Mouse (Mus musculus) intestine, embryonic 16.5 days (tissue): ENCODE data around the gene Vip. TPM values are rescaled to one million over a fixed set of nuclear protein-coding genes. Genes with fewer than 3 reads are reported as not detected.

Source experiments
- ATAC-seq: fragments of 200-750 bp; cut with Nextera tagmentation; 2 replicates; pipeline ENCODE4 v1.8.0; 2017; ENCODE audit warnings: moderate TSS enrichment, moderate library complexity
- H3K27ac ChIP-seq: fragments of 300-500 bp; sonication (generic); 2 replicates; pipeline ENCODE4 v1.5.1; 2014; ENCODE audit warnings: mild to moderate bottlenecking, low read length
- H3K27me3 ChIP-seq: fragments of 300-500 bp; sonication (generic); replicated peaks from 2 replicates; pipeline ENCODE4 v1.6.1; 2014; ENCODE audit warnings: low read length, control low read depth, mixed read lengths; ENCODE audit not compliant: control insufficient read depth, insufficient read depth
- H3K36me3 ChIP-seq: fragments of 300-500 bp; sonication (generic); 2 replicates; pipeline ENCODE4 v1.6.1; 2014; ENCODE audit warnings: low read length, control low read depth; ENCODE audit not compliant: control insufficient read depth, insufficient read depth
- H3K4me1 ChIP-seq: fragments of 300-500 bp; sonication (generic); 2 replicates; pipeline ENCODE4 v1.6.1; 2014; ENCODE audit warnings: low read length, control low read depth, mixed read lengths; ENCODE audit not compliant: control insufficient read depth, insufficient read depth
- H3K4me2 ChIP-seq: fragments of 300-500 bp; sonication (generic); 2 replicates; pipeline ENCODE4 v1.6.1; 2014; ENCODE audit warnings: low read depth, low read length, control low read depth
- H3K4me3 ChIP-seq: fragments of 300-500 bp; sonication (generic); 2 replicates; pipeline ENCODE4 v1.5.1; 2014; ENCODE audit warnings: mild to moderate bottlenecking, low read length
- H3K9ac ChIP-seq: fragments of 300-500 bp; sonication (generic); 2 replicates; pipeline ENCODE4 v1.6.1; 2014; ENCODE audit warnings: low read depth, low read length
- H3K9me3 ChIP-seq: fragments of 300-500 bp; sonication (generic); 2 replicates; pipeline ENCODE4 v1.6.1; 2016; ENCODE audit warnings: low read length, control low read depth; ENCODE audit not compliant: control insufficient read depth
- WGBS: fragments of 180-500 bp; shearing (Covaris S2); extraction: QIAGEN DNeasy Blood & Tissue Kit; methylation state at CpG from one replicate; pipeline ENCODE4 v1.1.7; 2014; 5-methylcytosine and 5-hydroxymethylcytosine counted together
- polyA plus RNA-seq: library from polyadenylated mRNA; unstranded; fragments of >200 nt; fragmentation: Nextera tagmentation; extraction: Ambion mirVana; gene quantifications from 2 replicates; pipeline ENCODE4 v1.2.1, GENCODE M21; 2015

Vip gene
- polyA plus RNA-seq, 1 experiment from 2014 or later = 22.8 TPM

- no peak overlapping the region for H3K4me3 ChIP-seq
- ATAC-seq = no peak
- H3K27ac ChIP-seq = no peak overlapping the region
- H3K4me1 ChIP-seq = no peaks in the 10 kb centered on the region
- no peaks in the 10 kb centered on the region for H3K27me3 ChIP-seq
- WGBS = 80% methylated on average over 13 of the region's 13 CpGs
- no peaks in the 10 kb centered on the region for H3K36me3 ChIP-seq
- H3K9ac ChIP-seq = no peak overlapping the region
- no peak overlapping the region for H3K4me2 ChIP-seq
- H3K9me3 ChIP-seq = no peaks in the 10 kb centered on the region
Observed at GRCm38 (mm10) chr10:5615186-5616040, 23.6 kb upstream of the Vip start.

- Histone ChIP-seq H3K36me3 (no peaks in the 10 kb centered on the region), H3K4me3 (no peak overlapping the region), H3K9me3 (no peaks in the 10 kb centered on the region), H3K27ac (no peak overlapping the region), H3K9ac (no peak overlapping the region), H3K27me3 (no peaks in the 10 kb centered on the region), H3K4me1 (no peaks in the 10 kb centered on the region), H3K4me2 (no peak overlapping the region)
- whole genome bisulfite sequencing = 65% methylated on average over 5 of the region's 5 CpGs
- no peak for ATAC-seq
Observed at GRCm38 (mm10) chr10:5626268-5626667, 12.8 kb upstream of the Vip start.

- H3K4me2 ChIP-seq = no peak overlapping the region
- no peak overlapping the region for H3K9ac ChIP-seq
- H3K4me1 ChIP-seq = no peaks in the 10 kb centered on the region
- H3K27me3 ChIP-seq = no peaks in the 10 kb centered on the region
- no peak overlapping the region for H3K4me3 ChIP-seq
- ATAC-seq = no peak
- no peaks in the 10 kb centered on the region for H3K36me3 ChIP-seq
- H3K9me3 ChIP-seq = no peaks in the 10 kb centered on the region
- no peak overlapping the region for H3K27ac ChIP-seq
- 69% methylated on average over 4 of the region's 4 CpGs for WGBS
Observed at GRCm38 (mm10) chr10:5633672-5634200, 5.3 kb upstream of the Vip start.

- ATAC-seq = no peak
Observed at GRCm38 (mm10) chr10:5634336-5634735, 4.7 kb upstream of the Vip start.

GRCm38 (mm10) chr10:5637322-5637721 lies 1.7 kb upstream of the Vip start:
- Histone ChIP-seq H3K36me3 (no peaks in the 10 kb centered on the region), H3K9ac (no peak overlapping the region), H3K4me1 (no peaks in the 10 kb centered on the region), H3K27me3 (no peaks in the 10 kb centered on the region), H3K27ac (no peak overlapping the region), H3K4me3 (no peak overlapping the region), H3K9me3 (no peaks in the 10 kb centered on the region), H3K4me2 (no peak overlapping the region)
- no peak for ATAC-seq
- WGBS = 74% methylated on average over 4 of the region's 4 CpGs

More at GRCm38 (mm10) chr10:5634336-5634735, 4.7 kb upstream of the Vip start:
- no peaks in the 10 kb centered on the region for H3K27me3 ChIP-seq
- WGBS = 22% methylated on average over 1 of the region's 1 CpGs
- no peak overlapping the region for H3K4me2 ChIP-seq
- no peaks in the 10 kb centered on the region for H3K9me3 ChIP-seq
- no peaks in the 10 kb centered on the region for H3K36me3 ChIP-seq
- no peak overlapping the region for H3K4me3 ChIP-seq
- H3K27ac ChIP-seq = no peak overlapping the region
- no peak overlapping the region for H3K9ac ChIP-seq
- no peaks in the 10 kb centered on the region for H3K4me1 ChIP-seq

GRCm38 (mm10) chr10:5681275-5681674 lies 42.3 kb downstream of the Vip start:
- no peaks in the 10 kb centered on the region for H3K27me3 ChIP-seq
- WGBS = 65% methylated on average over 2 of the region's 2 CpGs

GRCm38 (mm10) chr10:5685608-5686007 lies 46.6 kb downstream of the Vip start:
- Histone ChIP-seq H3K9me3 (no peaks in the 10 kb centered on the region), H3K4me3 (no peak overlapping the region), H3K27me3 (no peaks in the 10 kb centered on the region), H3K27ac (no peak overlapping the region), H3K4me2 (no peak overlapping the region), H3K9ac (no peak overlapping the region), H3K36me3 (no peaks in the 10 kb centered on the region), H3K4me1 (no peaks in the 10 kb centered on the region)
- no peak for ATAC-seq
- WGBS = 29% methylated on average over 6 of the region's 6 CpGs

More at GRCm38 (mm10) chr10:5681275-5681674, 42.3 kb downstream of the Vip start:
- H3K4me1 ChIP-seq = no peaks in the 10 kb centered on the region
- ATAC-seq = no peak
- H3K4me3 ChIP-seq = no peak overlapping the region
- H3K27ac ChIP-seq = no peak overlapping the region
- H3K36me3 ChIP-seq = no peaks in the 10 kb centered on the region
- H3K9me3 ChIP-seq = no peaks in the 10 kb centered on the region
- H3K4me2 ChIP-seq = no peak overlapping the region
- H3K9ac ChIP-seq = no peak overlapping the region

- no peak overlapping the region for H3K4me3 ChIP-seq
- no peak for ATAC-seq
- WGBS = 47% methylated on average over 1 of the region's 1 CpGs
Observed at GRCm38 (mm10) chr10:5694351-5694750, 55.3 kb downstream of the Vip start.

More at GRCm38 (mm10) chr10:5694351-5694750, 55.3 kb downstream of the Vip start:
- no peak overlapping the region for H3K4me2 ChIP-seq
- H3K9me3 ChIP-seq = no peaks in the 10 kb centered on the region
- no peaks in the 10 kb centered on the region for H3K4me1 ChIP-seq
- H3K9ac ChIP-seq = no peak overlapping the region
- H3K36me3 ChIP-seq = no peaks in the 10 kb centered on the region
- H3K27ac ChIP-seq = no peak overlapping the region
- H3K27me3 ChIP-seq = no peaks in the 10 kb centered on the region
